Mouse (Mus musculus) cerebellum, adult 8-10 months (tissue): ENCODE measurements around the gene Fam117a.

Source experiments
- DNase-seq: peaks from one replicate; pipeline ENCODE4 v3.0.0; 2022

Gene Fam117a

GRCm38 (mm10) chr11:95333805-95334204 is 3.0 kb upstream of the Fam117a start:
- no peak for DNase-seq

- DNase-seq, result no peak
Measured at GRCm38 (mm10) chr11:95334448-95335060, 2.3 kb upstream of the Fam117a start.

GRCm38 (mm10) chr11:95337129-95337813 is 453 bp downstream of the Fam117a start:
- no peak for DNase-seq

- no peak for DNase-seq
Measured at GRCm38 (mm10) chr11:95337846-95338342, 1.1 kb downstream of the Fam117a start.

- no peak for DNase-seq
Measured at GRCm38 (mm10) chr11:95339471-95340021, 2.7 kb downstream of the Fam117a start.

GRCm38 (mm10) chr11:95340259-95340658 is 3.4 kb downstream of the Fam117a start:
- DNase-seq, result no peak

GRCm38 (mm10) chr11:95340664-95341063 is 3.8 kb downstream of the Fam117a start:
- DNase-seq, result no peak

- no peak for DNase-seq
Measured at GRCm38 (mm10) chr11:95343180-95343579, 6.4 kb downstream of the Fam117a start.

- no peak for DNase-seq
Measured at GRCm38 (mm10) chr11:95344181-95344580, 7.4 kb downstream of the Fam117a start.

GRCm38 (mm10) chr11:95350289-95350688 is 13.5 kb downstream of the Fam117a start:
- no peak for DNase-seq

GRCm38 (mm10) chr11:95350960-95351359 is 14.1 kb downstream of the Fam117a start:
- DNase-seq, result no peak

GRCm38 (mm10) chr11:95352686-95353085 is 15.9 kb downstream of the Fam117a start:
- DNase-seq, result no peak

GRCm38 (mm10) chr11:95353226-95353625 is 16.4 kb downstream of the Fam117a start:
- no peak for DNase-seq

GRCm38 (mm10) chr11:95354228-95354944 is 17.6 kb downstream of the Fam117a start:
- DNase-seq, result no peak

- DNase-seq, result no peak
Measured at GRCm38 (mm10) chr11:95354945-95355660, 18.3 kb downstream of the Fam117a start.

- DNase-seq, result no peak
Measured at GRCm38 (mm10) chr11:95355661-95356011, 18.8 kb downstream of the Fam117a start.

- DNase-seq, result no peak
Measured at GRCm38 (mm10) chr11:95356039-95356438, 19.2 kb downstream of the Fam117a start.

GRCm38 (mm10) chr11:95356469-95357273 is 19.9 kb downstream of the Fam117a start:
- DNase-seq, result no peak

- no peak for DNase-seq
Measured at GRCm38 (mm10) chr11:95358263-95358662, 21.4 kb downstream of the Fam117a start.

GRCm38 (mm10) chr11:95364388-95364787 is 27.6 kb downstream of the Fam117a start:
- DNase-seq, result no peak

- no peak for DNase-seq
Measured at GRCm38 (mm10) chr11:95365596-95365995, 28.8 kb downstream of the Fam117a start.

- no peak for DNase-seq
Measured at GRCm38 (mm10) chr11:95366280-95366897, 29.6 kb downstream of the Fam117a start.
